Mouse (Mus musculus) cerebellum, adult 11-12 months (tissue): ENCODE measurements around the gene Ror2.

Experiments used
- DNase-seq: peaks from one replicate; pipeline ENCODE4 v3.0.0; 2022

Ror2 gene

DNA sequence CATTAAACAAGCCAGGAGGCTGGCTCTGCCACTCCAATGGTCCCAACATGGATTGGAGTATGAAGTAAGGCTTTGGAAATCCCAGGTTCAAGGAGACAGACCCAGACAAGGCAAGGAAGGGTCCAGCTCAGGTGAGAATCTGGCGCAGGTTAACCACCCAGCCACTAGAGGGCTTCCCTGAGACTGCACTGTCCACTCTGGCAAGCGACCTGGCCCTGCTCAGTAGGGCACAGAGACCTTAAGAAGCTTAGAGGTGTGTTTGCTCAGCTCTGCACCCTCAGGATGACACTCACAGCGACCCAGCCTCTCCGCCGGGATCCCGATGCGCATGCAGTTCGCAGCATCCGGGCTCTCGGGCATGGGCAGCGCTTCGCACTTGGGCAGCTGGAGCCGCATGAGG lies 167.5 kb downstream of the Ror2 start:
- no peak for DNase-seq

DNA sequence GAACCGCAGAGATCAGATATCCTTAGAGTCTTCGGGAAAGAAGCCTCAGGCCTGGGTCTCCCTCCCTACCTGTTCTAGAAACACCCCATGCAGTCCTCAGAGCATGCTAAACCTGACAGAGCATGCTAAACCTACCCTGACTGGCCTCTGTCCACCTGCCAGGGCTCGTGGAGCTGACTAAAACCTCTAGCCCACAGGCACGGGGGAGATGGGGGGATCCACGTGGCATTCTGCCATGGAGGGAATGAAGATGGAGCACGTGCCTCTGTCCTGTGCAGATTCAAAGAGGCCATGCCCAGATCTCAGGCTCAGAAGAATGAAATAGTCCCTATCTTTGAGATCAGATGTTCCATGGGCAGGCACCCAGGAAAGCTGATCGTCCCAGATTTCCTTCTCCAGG lies 168.0 kb downstream of the Ror2 start:
- DNase-seq = no peak

DNA sequence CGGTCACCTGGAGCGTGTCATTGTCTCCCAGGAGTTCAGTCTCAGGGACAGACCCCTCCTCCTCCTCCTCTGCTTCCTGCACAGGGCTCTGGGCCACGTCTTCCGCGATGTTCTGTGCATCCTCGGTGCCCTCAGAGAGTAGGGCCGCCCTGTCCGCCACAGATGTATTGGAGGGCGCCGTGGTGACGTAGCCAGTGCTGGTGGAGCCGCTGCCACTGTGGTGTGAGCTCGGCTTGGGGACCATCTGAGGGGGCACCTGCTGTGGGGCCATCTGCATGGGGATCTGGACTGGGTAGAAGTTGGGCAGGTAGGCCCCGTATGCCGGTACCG lies 175.7 kb downstream of the Ror2 start:
- DNase-seq = no peak

DNA sequence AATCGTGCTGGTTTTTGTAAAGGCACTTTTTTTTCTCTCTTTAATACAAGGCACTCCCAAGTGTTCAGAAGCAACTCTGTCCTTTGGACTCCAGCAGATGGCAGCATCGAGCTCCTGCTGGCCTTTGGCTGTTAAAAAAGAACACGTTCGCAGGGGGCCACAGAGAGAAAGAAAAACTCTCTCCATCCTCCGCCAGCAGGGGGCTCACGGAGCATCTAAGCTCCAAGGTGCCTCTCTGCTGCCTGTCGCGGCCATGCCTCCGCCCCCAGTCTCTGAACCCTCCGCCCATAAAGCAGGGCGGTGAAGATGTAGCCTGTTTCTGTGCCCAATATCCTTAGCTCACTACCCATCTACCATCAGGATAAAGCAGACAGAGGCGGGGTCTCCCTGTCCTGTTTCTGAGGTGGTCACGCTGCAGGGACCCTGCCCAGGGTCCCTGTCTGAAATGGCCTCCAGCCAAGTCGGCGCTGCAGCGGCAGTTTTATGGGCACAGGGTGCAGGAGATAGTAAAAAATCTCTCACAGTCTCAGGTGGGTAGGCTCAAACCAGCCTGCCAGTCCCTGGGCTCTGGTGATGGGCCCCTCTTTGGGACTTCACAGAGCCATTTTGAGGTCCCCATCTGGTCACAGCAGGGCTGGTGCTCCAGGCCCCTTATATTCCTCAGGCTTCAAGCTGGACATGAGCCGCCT lies 176.2 kb downstream of the Ror2 start:
- DNase-seq = peak; percentile 74

DNA sequence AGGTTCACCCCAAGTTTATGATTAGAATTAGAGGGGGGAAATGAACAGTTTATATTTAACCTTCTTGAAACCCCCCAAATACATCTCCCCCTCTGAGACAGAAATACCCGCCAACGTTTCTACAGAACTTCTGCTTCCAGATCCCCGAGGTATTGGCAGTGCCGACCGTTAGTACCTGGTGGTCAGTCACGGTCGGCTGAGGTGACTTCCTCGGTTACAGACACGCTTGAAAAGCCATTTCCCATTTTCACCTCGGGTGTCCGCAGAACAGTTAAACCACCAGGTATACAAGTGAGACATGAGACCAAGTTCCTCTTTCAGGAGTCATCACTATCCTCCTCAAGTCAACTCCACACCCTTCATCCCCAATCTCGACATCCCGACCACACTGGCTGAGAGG lies 179.2 kb downstream of the Ror2 start:
- no peak for DNase-seq

DNA sequence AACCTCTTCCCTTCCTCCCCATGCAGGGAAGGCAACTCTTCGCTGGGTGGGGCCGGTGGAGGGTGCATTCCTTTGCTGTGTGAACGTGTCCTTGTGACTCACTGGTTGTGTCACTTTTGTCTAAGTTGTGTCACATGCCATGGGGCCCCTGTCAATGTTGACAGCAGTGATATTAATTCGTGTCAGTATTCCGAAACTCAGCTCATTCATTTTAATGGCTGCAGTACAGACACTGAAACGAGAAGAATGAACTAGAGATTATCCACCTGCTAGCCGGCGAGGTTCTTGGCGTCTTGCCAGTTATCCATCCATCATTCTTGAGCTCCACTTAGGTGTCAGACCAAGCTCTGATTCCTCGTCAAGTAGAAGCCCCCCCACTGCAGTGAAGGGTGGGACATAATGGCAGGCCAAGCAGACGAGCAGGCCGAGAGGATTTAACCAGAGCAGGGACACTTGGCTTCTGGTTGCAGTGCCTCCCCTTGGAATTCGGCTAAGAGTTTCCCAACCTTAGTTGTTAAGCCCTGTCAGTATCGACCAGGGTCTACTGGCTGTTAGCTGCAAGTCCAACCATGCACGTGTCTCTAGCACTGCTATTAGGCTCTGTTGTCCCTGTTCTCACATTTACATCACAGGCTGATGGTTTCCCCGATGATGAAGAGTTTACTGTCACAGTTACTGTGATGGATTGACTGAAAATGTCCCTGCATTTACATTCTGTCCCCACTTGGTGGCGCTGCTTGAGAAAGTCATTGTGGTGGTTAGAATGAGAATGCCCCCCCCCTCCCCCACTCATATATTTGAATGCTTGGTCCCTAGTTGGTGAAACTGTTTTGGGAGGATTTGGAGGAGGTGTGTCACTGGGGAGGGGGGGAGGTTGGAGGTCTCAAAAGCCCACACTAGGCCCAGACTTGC lies 185.9 kb downstream of the Ror2 start:
- no peak for DNase-seq

DNA sequence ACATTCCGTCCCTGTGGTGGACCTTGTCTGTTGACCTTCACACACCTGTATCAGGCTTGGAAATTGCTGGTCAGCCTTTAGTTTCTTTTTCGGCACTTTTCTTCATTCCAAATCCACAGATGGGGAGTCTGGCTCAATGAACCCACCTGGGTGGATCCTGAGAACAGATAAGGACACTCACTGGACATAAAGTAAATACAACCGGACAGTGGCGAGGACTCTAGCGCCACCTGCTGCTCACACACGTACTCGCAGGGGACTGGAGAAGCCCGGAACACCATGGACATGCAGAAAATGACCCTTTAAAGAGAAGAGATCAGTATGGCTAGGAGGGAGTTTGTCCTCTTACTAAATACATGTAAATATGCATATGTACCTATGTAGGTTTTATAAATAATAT lies 189.3 kb downstream of the Ror2 start:
- peak; percentile 27 for DNase-seq

DNA sequence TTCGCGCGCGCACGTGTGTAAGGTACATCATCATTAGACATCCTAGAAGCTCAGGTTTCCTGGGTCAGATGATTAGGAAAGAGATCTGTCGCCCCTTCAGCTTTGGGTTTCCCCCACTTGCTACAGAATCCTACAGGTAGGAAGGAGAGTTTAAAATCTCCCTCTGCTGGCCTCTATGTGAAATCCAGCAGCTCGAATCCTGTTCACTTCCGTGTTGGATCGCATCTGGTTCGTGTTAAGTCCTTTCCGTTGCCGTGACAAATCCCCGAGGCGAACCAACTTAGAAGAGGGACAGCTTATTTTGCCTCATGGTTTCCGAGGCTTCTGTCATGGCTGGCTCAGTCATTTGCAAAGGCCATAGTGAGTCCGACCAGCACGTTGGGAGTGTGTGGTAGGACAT lies 190.7 kb downstream of the Ror2 start:
- no peak for DNase-seq

DNA sequence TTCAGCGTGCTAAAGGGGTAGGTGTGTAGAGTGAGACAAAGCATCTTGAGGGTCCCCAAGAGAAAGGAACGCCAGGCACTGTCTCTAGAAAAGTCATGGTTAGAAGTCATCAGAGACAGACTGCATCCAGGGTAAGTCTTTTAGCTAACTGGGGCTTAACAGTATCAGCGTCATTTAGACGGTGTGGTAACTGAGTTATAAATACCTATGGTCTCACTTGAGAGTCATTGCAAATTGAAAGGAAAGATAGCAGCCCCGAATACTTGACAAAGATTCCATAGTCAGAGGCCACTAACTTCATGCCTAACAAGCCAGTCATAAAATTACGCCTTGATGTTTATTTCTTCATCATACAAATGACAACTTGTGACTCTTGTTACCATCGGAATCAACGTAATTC lies 191.3 kb downstream of the Ror2 start:
- DNase-seq = no peak

DNA sequence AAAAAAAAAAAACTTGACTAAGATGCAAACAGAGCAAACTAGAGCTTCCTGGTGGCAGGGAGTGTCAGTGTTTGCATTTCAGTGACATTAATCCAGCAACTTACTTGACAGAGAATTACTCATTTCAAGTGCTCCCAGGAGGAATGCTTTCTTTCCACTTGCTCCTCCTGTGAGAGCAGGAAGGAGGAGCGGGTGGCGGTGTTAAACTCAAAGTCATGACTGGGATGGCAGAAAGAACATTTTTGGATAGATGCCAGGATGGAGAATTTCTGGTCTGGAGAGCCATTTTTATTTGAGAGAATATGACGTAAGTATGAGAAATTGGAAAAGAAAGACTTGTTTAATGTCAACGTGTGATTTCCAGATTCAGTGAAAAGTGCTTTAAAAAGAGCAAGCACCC lies 192.5 kb downstream of the Ror2 start:
- no peak for DNase-seq

DNA sequence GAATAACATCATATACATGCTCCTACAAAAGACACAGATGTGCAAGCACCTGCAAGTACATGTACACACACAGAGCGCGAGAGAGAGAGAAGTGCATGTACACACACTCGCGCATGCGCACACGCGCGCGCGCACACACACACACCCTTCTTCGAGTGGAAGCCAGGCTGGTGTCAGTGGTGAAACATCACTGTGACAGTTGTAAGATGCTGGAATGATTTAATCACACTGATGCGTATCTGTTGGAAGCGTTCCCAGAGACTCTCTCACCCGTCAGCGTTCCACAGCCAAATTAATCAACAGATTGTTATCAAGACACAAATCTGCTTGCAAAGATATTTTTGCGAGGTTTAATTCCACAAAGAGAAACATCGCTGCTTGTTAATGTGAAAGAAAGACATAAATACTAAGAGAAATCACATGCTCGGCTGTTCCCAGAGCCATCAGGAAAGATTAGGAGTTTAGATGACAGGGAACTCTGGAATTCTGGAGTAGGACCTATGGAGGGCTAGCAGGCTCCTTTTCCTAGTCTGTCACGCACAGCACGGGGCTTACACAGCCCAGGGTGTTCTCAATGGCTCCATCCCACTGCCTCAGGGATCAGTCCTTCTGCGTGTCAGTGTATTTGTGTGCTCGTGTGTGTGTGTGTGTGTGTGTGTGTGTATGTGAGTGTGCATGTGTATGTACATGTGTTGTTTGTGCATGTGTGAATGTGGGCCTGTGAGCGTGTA lies 199.2 kb downstream of the Ror2 start:
- no peak for DNase-seq

DNA sequence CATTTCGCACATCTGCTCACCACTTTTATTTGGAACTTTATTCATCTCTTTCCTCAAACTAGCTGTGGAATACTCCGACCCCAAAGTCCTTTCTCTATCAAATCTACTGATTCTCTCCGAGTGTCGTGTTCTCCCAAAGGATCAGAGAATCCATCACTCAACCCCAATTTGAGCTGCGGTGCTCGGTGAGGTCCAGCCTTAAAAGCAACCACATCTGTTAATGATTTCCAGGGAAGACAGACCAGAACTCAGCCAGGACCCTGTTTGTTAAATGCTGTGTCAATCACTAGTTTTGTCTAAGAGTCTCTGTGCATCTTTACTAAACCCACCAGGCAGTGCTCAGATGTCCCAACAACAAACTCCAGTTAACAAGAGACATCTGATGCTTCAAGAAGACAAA lies 204.1 kb downstream of the Ror2 start:
- no peak for DNase-seq

DNA sequence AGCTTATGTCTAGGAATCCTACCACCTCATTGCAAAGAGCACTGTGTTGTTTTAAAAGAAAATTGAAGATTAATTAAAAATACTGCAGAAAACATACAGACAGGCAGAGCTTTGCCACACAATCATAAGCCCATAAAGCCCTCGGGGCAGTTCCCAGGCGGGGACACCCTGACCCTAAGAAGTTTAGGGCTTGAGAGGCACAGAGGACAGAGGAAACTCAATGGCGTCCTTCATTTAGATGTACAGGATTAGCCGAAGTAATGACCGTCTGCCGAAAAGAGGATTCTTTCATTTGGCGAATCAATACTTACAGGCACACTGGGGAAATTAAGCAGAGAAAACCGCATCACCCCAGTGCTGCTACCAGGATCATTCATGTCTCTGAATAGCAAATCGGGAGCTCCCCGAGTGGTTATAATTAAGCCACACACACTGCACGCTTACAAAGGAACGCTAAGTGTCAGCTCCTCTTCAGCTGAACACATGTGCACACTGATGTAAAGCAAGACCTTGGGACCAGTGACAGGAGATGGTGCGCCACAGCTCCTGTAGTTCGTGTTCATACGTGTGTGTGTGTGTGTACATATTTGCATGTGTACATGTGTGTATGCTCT lies 208.1 kb downstream of the Ror2 start:
- no peak for DNase-seq

DNA sequence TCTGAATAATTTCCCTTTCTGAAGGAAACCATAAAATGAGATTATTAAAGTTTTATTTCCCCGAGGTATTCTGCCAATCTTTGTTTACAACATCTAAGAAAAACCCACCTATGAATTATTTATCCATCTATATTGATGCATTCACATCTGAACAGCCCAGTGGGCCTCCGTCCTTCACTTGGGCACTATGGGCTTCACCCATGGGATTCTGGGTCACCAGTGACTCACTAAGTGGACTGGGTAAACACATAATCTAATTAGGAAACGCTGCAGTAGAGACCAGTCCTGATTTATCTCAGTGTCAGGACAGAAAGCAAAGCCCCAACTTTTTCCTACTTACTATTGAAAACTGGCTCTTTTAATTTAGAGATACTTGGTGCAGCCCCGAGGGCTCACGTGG lies 210.9 kb downstream of the Ror2 start:
- no peak for DNase-seq

DNA sequence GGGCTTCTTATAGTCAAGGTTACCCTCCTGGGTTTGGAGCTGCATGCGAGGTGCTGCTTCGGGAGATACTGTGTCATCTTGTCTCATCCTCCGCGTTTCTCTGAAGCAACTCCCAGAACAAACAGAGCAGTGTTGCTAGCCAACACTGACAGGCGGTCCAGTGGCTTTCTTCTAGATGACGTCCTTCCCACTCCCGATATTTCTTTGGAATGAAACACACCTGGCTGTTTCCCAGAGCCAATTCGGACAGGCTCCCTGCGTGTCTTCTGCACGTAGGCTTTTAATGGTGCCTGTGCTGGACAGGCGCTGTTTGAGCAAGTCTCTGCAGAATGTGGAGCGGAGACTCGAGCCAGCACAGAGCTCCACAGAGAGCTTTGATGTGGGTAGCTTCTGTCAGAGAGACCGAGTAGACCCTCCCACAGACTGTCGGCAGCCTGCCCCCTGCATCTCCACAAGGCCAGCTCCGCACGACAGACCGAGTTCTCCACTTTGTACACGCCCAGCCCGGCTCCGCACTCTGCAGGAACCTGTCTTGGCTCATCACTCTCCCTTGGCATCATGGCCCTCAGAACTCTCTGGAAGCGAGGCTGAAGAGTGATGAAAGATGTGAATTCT lies 216.7 kb downstream of the Ror2 start:
- DNase-seq = no peak

DNA sequence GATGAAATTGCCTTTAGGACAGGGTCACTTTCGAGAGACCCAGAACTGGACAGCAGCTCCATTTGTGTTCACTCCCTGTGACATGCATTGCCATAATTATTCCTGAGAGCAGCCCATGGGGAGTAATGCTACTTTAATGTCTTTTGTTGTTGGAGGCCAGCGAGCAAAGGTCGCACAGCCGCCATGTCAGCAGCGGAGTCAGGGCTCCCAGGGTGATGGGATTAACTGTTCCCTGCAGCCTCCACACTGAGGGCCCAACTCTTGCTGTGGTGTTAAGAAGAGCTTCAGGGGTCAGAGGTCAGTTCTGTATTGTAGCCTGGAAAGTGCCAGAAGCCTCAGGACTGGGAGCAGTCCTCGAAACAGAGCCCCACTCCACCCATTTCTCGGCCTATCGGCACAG lies 217.5 kb downstream of the Ror2 start:
- no peak for DNase-seq

DNA sequence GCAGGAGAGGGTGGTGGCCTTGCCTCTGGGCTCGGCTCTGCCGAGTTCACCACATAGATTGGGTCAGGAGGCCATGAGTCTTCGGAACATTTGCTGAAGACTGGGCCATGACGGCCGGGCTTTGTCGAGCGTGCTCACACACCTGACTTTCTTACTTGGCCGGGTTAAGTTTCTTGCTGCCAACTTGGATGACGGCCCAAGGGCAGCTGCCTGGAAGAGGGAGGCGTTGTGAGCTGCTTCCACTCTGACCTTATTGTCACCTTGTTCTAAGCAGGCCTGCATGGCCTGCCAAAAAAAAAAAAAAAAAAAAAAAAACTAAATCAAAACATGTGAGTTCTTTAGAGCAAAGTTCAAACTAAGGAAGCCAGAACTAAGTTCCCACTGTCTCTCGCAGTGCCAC lies 218.0 kb downstream of the Ror2 start:
- no peak for DNase-seq

DNA sequence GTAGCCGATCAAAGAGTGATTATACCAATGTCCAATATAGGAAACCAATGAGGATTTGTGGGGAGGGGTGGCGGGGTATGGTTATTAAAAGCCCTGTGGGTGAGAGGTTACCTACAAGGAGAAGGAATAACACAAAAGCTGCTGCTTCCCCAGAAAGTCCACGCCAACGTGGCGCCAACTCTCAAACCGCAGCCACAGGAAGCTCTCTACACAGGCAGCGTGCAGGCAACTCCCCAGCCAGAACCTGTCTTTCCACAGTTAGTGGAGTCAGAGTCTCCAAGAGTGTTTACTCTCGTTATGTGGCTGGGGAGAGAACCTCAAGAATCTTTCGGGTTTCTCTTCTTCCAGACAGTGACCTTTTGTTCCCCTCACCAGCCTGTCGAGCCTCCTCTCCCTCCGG lies 220.8 kb downstream of the Ror2 start:
- no peak for DNase-seq

DNA sequence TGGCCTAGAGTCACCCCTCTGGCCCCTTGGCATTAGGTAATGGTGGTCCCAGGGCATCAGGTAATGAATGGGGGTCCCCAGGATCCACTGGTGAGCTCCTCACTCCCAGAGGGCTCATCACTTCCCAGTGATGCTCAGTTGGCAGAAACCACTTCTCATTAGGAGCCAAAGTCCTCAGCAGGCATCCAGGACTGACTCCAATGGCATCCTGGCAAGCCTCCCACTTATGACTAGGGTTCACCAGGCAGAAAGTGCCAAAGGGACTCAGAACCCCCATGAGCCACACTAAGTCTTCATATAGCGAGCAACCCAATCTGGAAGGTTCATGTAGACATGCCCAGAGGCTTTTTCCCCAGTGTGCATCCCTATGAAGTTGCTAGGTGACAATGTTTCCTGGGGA lies 221.2 kb downstream of the Ror2 start:
- DNase-seq = no peak
